Comparison of ENCODE assay signal across 8 mouse cellular contexts in genomic region chr3:10684885-10685500, GRCm38 (mm10).
DNase-seq lines count a peak whose midpoint lies in the region; ATAC-seq lines count a peak whose summit lies in the region.

No protein-coding gene starts in this region.

- intact Hi-C loops in heart, postnatal 10 days (cut with DNase I): no loop called here
- intact Hi-C loops in left cerebral cortex, postnatal 14 days (cut with DNase I): no loop called here

- DNase-seq in heart, postnatal 10 days: peak; percentile 11 to 53
- DNase-seq in heart, adult 8-10 months (ENCODE audit: low spot score): no peak
- peak; percentile 51 for DNase-seq in adrenal gland, postnatal 10 days
- peak; percentile 31 for DNase-seq in embryo, embryonic 11.5 days (ENCODE audit: low read depth, low spot score)
- DNase-seq in left cerebral cortex, postnatal 14 days (ENCODE audit: low spot score in 2 of 2): peak; percentile 44 to 65
- DNase-seq in neural tube, embryonic 10.5 days (ENCODE audit: extremely low spot score, low spot score): peak; percentile 22

- H3K27me3 ChIP-seq in hindbrain, embryonic 15.5 days: no peaks in the 10 kb centered on the region

- no peak overlapping the region for H3K4me2 ChIP-seq in hindbrain, embryonic 15.5 days

- H3K4me1 ChIP-seq in hindbrain, embryonic 15.5 days (replicated peaks): peaks cover 10% of the 10 kb centered on the region

- WGBS in hindbrain, embryonic 15.5 days: 46% methylated on average over 6 of the region's 6 CpGs

- H3K4me3 ChIP-seq in hindbrain, embryonic 15.5 days: no peak overlapping the region

- H3K36me3 ChIP-seq in hindbrain, embryonic 15.5 days: no peaks in the 10 kb centered on the region

- 0 out of 2 replicates have a peak overlapping the region, but pooled peaks have one; percentile 45 for H3K27ac ChIP-seq in hindbrain, embryonic 15.5 days (replicated peaks)

- ATAC-seq in hindbrain, embryonic 15.5 days (ENCODE audit: low FRiP score, low read depth): peak; percentile 81
- ATAC-seq in megakaryocyte-erythroid progenitor cell, adult 5-6 weeks (replicated peaks; ENCODE audit: low FRiP score, low TSS enrichment, poor library complexity, severe bottlenecking): no peak

- H3K9ac ChIP-seq in hindbrain, embryonic 15.5 days: no peak overlapping the region

- no peaks in the 10 kb centered on the region for H3K9me3 ChIP-seq in hindbrain, embryonic 15.5 days
